Comparison of ENCODE assay signal across 10 mouse cellular contexts in genomic region chr10:81198230-81198629, GRCm38 (mm10). TPM values are rescaled to one million over a fixed set of nuclear protein-coding genes. Genes with fewer than 3 reads are reported as not detected.
A peak's percentile ranks its signal among the peaks of the same experiment; 100 is the strongest.
DNase-seq lines count a peak whose midpoint lies in the region; ATAC-seq lines count a peak whose summit lies in the region.
"Had no signal": no experiment of that assay in that cellular context is flagged by ENCODE, and none has a peak within 500 bp of the region (broad histone marks: within the 10 kb centered on the region; RNA-seq: fewer than 3 reads in every experiment).

No protein-coding gene starts in this region.

- DNase-seq in forebrain, embryonic 11.5 days (ENCODE audit: low spot score), result peak; percentile 71
- peak; percentile 90 for DNase-seq in midbrain, embryonic 14.5 days
- peak; percentile 78 for DNase-seq in c-Kit-positive CD71-positive TER-119-positive erythroid progenitor cells, embryonic 14.5 days (ENCODE audit: low spot score)
- DNase-seq in heart, postnatal 36 days, result peak; percentile 70 to 72
- no peak for DNase-seq in yolk sac, embryonic 10.5 days (ENCODE audit: low spot score)

- intact Hi-C loops in heart, postnatal 36 days (cut with DNase I), result loop anchor here (1.0 to 10.0 kb wide), 2 partner anchors 19 to 247 kb away; no protein-coding TSS in a partner anchor

- H3K9me3 ChIP-seq in forebrain, embryonic 11.5 days (ENCODE audit: control insufficient read depth, low read length), result no peaks in the 10 kb centered on the region
- H3K9me3 ChIP-seq in forebrain, embryonic 16.5 days (ENCODE audit: control insufficient read depth, low read length), result no peaks in the 10 kb centered on the region
- H3K9me3 ChIP-seq in midbrain, embryonic 14.5 days (ENCODE audit: control insufficient read depth, low read length), result no peaks in the 10 kb centered on the region
- H3K9me3 ChIP-seq in midbrain, embryonic 16.5 days (replicated peaks; ENCODE audit: control insufficient read depth, low read length, poor library complexity, severe bottlenecking), result no peaks in the 10 kb centered on the region

- no peaks in the 10 kb centered on the region for H3K36me3 ChIP-seq in forebrain, embryonic 11.5 days (ENCODE audit: control insufficient read depth, insufficient read depth, low read length)
- H3K36me3 ChIP-seq in forebrain, embryonic 16.5 days (ENCODE audit: control insufficient read depth, insufficient read depth), result no peaks in the 10 kb centered on the region
- no peaks in the 10 kb centered on the region for H3K36me3 ChIP-seq in midbrain, embryonic 14.5 days (ENCODE audit: control insufficient read depth, insufficient read depth, low read length)
- no peaks in the 10 kb centered on the region for H3K36me3 ChIP-seq in midbrain, embryonic 16.5 days (ENCODE audit: control insufficient read depth, insufficient read depth, low read length)

- no peak overlapping the region for H3K9ac ChIP-seq in forebrain, embryonic 11.5 days (ENCODE audit: low read length)
- H3K9ac ChIP-seq in forebrain, embryonic 16.5 days (replicated peaks; ENCODE audit: low read depth, low read length), result no peak overlapping the region
- no peak overlapping the region for H3K9ac ChIP-seq in midbrain, embryonic 14.5 days (replicated peaks; ENCODE audit: low read length)
- no peak overlapping the region for H3K9ac ChIP-seq in midbrain, embryonic 16.5 days (ENCODE audit: low read depth, low read length)

- no peak overlapping the region for H3K4me3 ChIP-seq in forebrain, embryonic 11.5 days (ENCODE audit: low read depth, low read length)
- H3K4me3 ChIP-seq in forebrain, embryonic 16.5 days (replicated peaks; ENCODE audit: low read length), result no peak overlapping the region
- H3K4me3 ChIP-seq in midbrain, embryonic 14.5 days (replicated peaks; ENCODE audit: low read depth, low read length), result no peak overlapping the region
- no peak overlapping the region for H3K4me3 ChIP-seq in midbrain, embryonic 16.5 days (ENCODE audit: low read depth, low read length)

- H3K27me3 ChIP-seq in forebrain, embryonic 11.5 days (ENCODE audit: control insufficient read depth, insufficient read depth, low read length), result peaks cover 26% of the 10 kb centered on the region
- peaks cover 29% of the 10 kb centered on the region for H3K27me3 ChIP-seq in forebrain, embryonic 16.5 days (replicated peaks; ENCODE audit: control insufficient read depth, insufficient read depth, low read length)
- peaks cover 19% of the 10 kb centered on the region; the same call in 1 of the 2 replicates for H3K27me3 ChIP-seq in midbrain, embryonic 14.5 days (ENCODE audit: control insufficient read depth, insufficient read depth, low read length)
- H3K27me3 ChIP-seq in midbrain, embryonic 16.5 days (ENCODE audit: control insufficient read depth, insufficient read depth, low read depth, low read length), result peaks cover 22% of the 10 kb centered on the region

- no peak overlapping the region for H3K4me2 ChIP-seq in forebrain, embryonic 11.5 days (ENCODE audit: low read depth, low read length, severe bottlenecking)
- no peak overlapping the region for H3K4me2 ChIP-seq in forebrain, embryonic 16.5 days (ENCODE audit: low read length)
- H3K4me2 ChIP-seq in midbrain, embryonic 14.5 days (ENCODE audit: low read length), result no peak overlapping the region
- no peak overlapping the region for H3K4me2 ChIP-seq in midbrain, embryonic 16.5 days (ENCODE audit: low read length)

- WGBS in forebrain, embryonic 11.5 days, result 3% methylated on average over 9 of the region's 9 CpGs
- 3% methylated on average over 9 of the region's 9 CpGs for WGBS in forebrain, embryonic 16.5 days
- 3% methylated on average over 9 of the region's 9 CpGs for WGBS in midbrain, embryonic 14.5 days
- WGBS in midbrain, embryonic 16.5 days, result 2% methylated on average over 9 of the region's 9 CpGs

- H3K4me1 ChIP-seq in forebrain, embryonic 11.5 days (replicated peaks; ENCODE audit: control insufficient read depth, insufficient read depth, low read length), result peaks cover 8% of the 10 kb centered on the region; the same call in 1 of the 2 replicates
- peaks cover 2% of the 10 kb centered on the region; the same call in 1 of the 2 replicates for H3K4me1 ChIP-seq in forebrain, embryonic 16.5 days (replicated peaks; ENCODE audit: control insufficient read depth, insufficient read depth, low read length)
- peaks cover 2% of the 10 kb centered on the region; the same call in 1 of the 2 replicates for H3K4me1 ChIP-seq in midbrain, embryonic 14.5 days (ENCODE audit: control insufficient read depth, insufficient read depth, low read length)
- peaks cover 10% of the 10 kb centered on the region for H3K4me1 ChIP-seq in midbrain, embryonic 16.5 days (ENCODE audit: control insufficient read depth, insufficient read depth, low read length)

- H3K27ac ChIP-seq in forebrain, embryonic 11.5 days (ENCODE audit: low read depth, low read length), result no peak overlapping the region
- H3K27ac ChIP-seq in forebrain, embryonic 16.5 days (ENCODE audit: low read length), result no peak overlapping the region
- no peak overlapping the region for H3K27ac ChIP-seq in midbrain, embryonic 14.5 days (replicated peaks; ENCODE audit: low read depth, low read length)
- no peak overlapping the region for H3K27ac ChIP-seq in midbrain, embryonic 16.5 days (ENCODE audit: low read length)

- no peak for ATAC-seq in forebrain, embryonic 11.5 days (replicated peaks; ENCODE audit: low FRiP score)
- ATAC-seq in forebrain, embryonic 16.5 days, result no peak
- ATAC-seq in midbrain, embryonic 14.5 days (ENCODE audit: low FRiP score, low TSS enrichment), result no peak
- ATAC-seq in midbrain, embryonic 16.5 days, result no peak
- peak; percentile 70 for ATAC-seq in megakaryocyte progenitor cell, adult 5-6 weeks (replicated peaks; ENCODE audit: poor library complexity)

RNA-seq across cellular contexts. Expression of gene Nmrk2, which starts 3.6 kb away (rescaled TPM):
- not detected in 2 replicates for polyA plus RNA-seq in forebrain, embryonic 11.5 days (2014; fragmentation: Nextera tagmentation; extraction: Ambion mirVana)
- polyA plus RNA-seq in forebrain, embryonic 16.5 days (2015; fragmentation: Nextera tagmentation; extraction: Ambion mirVana), result 0.11 TPM in 1 of 2 replicates, not detected in the other
- not detected in 2 replicates for polyA plus RNA-seq in midbrain, embryonic 14.5 days (2014; fragmentation: Nextera tagmentation; extraction: Ambion mirVana)
- 0.19 TPM in 1 of 2 replicates, not detected in the other for polyA plus RNA-seq in midbrain, embryonic 16.5 days (2015; fragmentation: Nextera tagmentation; extraction: Ambion mirVana)
- 1 to 10 TPM; 7.8 to 7.9 TPM for total RNA-seq in heart, postnatal 36 days (2021)
- total RNA-seq in megakaryocyte progenitor cell, adult 5-6 weeks (2015), result not detected in 2 replicates
- total RNA-seq in megakaryocyte progenitor cell, adult 5-6 weeks (2017), result not detected in 2 replicates
- polyA plus RNA-seq: small intestine, adult 2 months had no signal

RNA-seq across cellular contexts. Expression of gene 4930442H23Rik, which starts 14.6 kb away (rescaled TPM):
- not detected in 2 replicates for polyA plus RNA-seq in forebrain, embryonic 11.5 days (2014; fragmentation: Nextera tagmentation; extraction: Ambion mirVana)
- polyA plus RNA-seq in forebrain, embryonic 16.5 days (2015; fragmentation: Nextera tagmentation; extraction: Ambion mirVana), result not detected in 2 replicates
- 0.23 TPM in 1 of 2 replicates, not detected in the other for polyA plus RNA-seq in midbrain, embryonic 14.5 days (2014; fragmentation: Nextera tagmentation; extraction: Ambion mirVana)
- not detected in 2 replicates for polyA plus RNA-seq in midbrain, embryonic 16.5 days (2015; fragmentation: Nextera tagmentation; extraction: Ambion mirVana)
- not detected for total RNA-seq in heart, postnatal 36 days (2021)
- total RNA-seq in megakaryocyte progenitor cell, adult 5-6 weeks (2015), result not detected in 2 replicates
- not detected in 2 replicates for total RNA-seq in megakaryocyte progenitor cell, adult 5-6 weeks (2017)
- total RNA-seq: layer of hippocampus, adult 8-10 months had no signal
- polyA plus RNA-seq: small intestine, adult 2 months had no signal

RNA-seq across cellular contexts. Expression of gene Dapk3, which starts 15.4 kb away (rescaled TPM):
- polyA plus RNA-seq in forebrain, embryonic 11.5 days (2014; fragmentation: Nextera tagmentation; extraction: Ambion mirVana), result 54.8 and 59.3 TPM in 2 replicates
- 55.1 and 56.9 TPM in 2 replicates for polyA plus RNA-seq in forebrain, embryonic 16.5 days (2015; fragmentation: Nextera tagmentation; extraction: Ambion mirVana)
- 63.3 and 66.9 TPM in 2 replicates for polyA plus RNA-seq in midbrain, embryonic 14.5 days (2014; fragmentation: Nextera tagmentation; extraction: Ambion mirVana)
- polyA plus RNA-seq in midbrain, embryonic 16.5 days (2015; fragmentation: Nextera tagmentation; extraction: Ambion mirVana), result 52.5 and 58.3 TPM in 2 replicates
- total RNA-seq in heart, postnatal 36 days (2021), result 10 to 100 TPM; 31.0 to 31.3 TPM
- total RNA-seq in megakaryocyte progenitor cell, adult 5-6 weeks (2015), result 15.5 and 17.2 TPM in 2 replicates
- 37.2 and 54.7 TPM in 2 replicates for total RNA-seq in megakaryocyte progenitor cell, adult 5-6 weeks (2017)

RNA-seq across cellular contexts. Expression of gene Eef2, which starts 21.8 kb away (rescaled TPM):
- polyA plus RNA-seq in forebrain, embryonic 11.5 days (2014; fragmentation: Nextera tagmentation; extraction: Ambion mirVana), result 467 and 501 TPM in 2 replicates
- 652 and 674 TPM in 2 replicates for polyA plus RNA-seq in forebrain, embryonic 16.5 days (2015; fragmentation: Nextera tagmentation; extraction: Ambion mirVana)
- polyA plus RNA-seq in midbrain, embryonic 14.5 days (2014; fragmentation: Nextera tagmentation; extraction: Ambion mirVana), result 479 and 528 TPM in 2 replicates
- 535 and 543 TPM in 2 replicates for polyA plus RNA-seq in midbrain, embryonic 16.5 days (2015; fragmentation: Nextera tagmentation; extraction: Ambion mirVana)
- total RNA-seq in heart, postnatal 36 days (2021), result 1,000 to 10,000 TPM; 1,005 to 1,085 TPM
- total RNA-seq in megakaryocyte progenitor cell, adult 5-6 weeks (2015), result 526 and 599 TPM in 2 replicates
- 1,508 and 1,553 TPM in 2 replicates for total RNA-seq in megakaryocyte progenitor cell, adult 5-6 weeks (2017)

RNA-seq across cellular contexts. Expression of gene Pias4, which starts 30.5 kb away (rescaled TPM):
- polyA plus RNA-seq in forebrain, embryonic 11.5 days (2014; fragmentation: Nextera tagmentation; extraction: Ambion mirVana), result 54.0 and 65.0 TPM in 2 replicates
- 48.5 and 62.7 TPM in 2 replicates for polyA plus RNA-seq in forebrain, embryonic 16.5 days (2015; fragmentation: Nextera tagmentation; extraction: Ambion mirVana)
- 49.2 and 55.7 TPM in 2 replicates for polyA plus RNA-seq in midbrain, embryonic 14.5 days (2014; fragmentation: Nextera tagmentation; extraction: Ambion mirVana)
- polyA plus RNA-seq in midbrain, embryonic 16.5 days (2015; fragmentation: Nextera tagmentation; extraction: Ambion mirVana), result 49.7 and 52.2 TPM in 2 replicates
- total RNA-seq in heart, postnatal 36 days (2021), result 10 to 100 TPM; 14.0 to 17.1 TPM
- total RNA-seq in megakaryocyte progenitor cell, adult 5-6 weeks (2015), result 9.4 and 10.0 TPM in 2 replicates
- 9.4 and 9.8 TPM in 2 replicates for total RNA-seq in megakaryocyte progenitor cell, adult 5-6 weeks (2017)
